17 mouse cellular contexts compared by ENCODE assay signal in genomic region chr5:125507582-125507981, GRCm38 (mm10). TPM values are rescaled to one million over a fixed set of nuclear protein-coding genes. Genes with fewer than 3 reads are reported as not detected.
A peak's percentile ranks its signal among the peaks of the same experiment; 100 is the strongest.
DNase-seq lines count a peak whose midpoint lies in the region; ATAC-seq and TF ChIP-seq lines count a peak whose summit lies in the region.
"Had no signal": no experiment of that assay in that cellular context is flagged by ENCODE, and none has a peak within 500 bp of the region (broad histone marks: within the 10 kb centered on the region; RNA-seq: fewer than 3 reads in every experiment).

No protein-coding gene starts in this region.

- no peaks in the 10 kb centered on the region for H3K9me3 ChIP-seq in intestine, postnatal 0 days (ENCODE audit: control insufficient read depth)
- H3K9me3 ChIP-seq in intestine, embryonic 15.5 days = no peaks in the 10 kb centered on the region
- H3K9me3 ChIP-seq in neural tube, embryonic 15.5 days (replicated peaks) = no peaks in the 10 kb centered on the region
- H3K9me3 ChIP-seq: limb, embryonic 12.5 days; stomach, embryonic 15.5 days had no signal

- no peak overlapping the region for H3K4me2 ChIP-seq in intestine, postnatal 0 days (replicated peaks; ENCODE audit: low read depth)
- H3K4me2 ChIP-seq in intestine, embryonic 15.5 days (replicated peaks) = no peak overlapping the region
- H3K4me2 ChIP-seq in neural tube, embryonic 15.5 days = no peak overlapping the region
- H3K4me2 ChIP-seq: limb, embryonic 12.5 days; stomach, embryonic 15.5 days had no signal

- no peaks in the 10 kb centered on the region for H3K4me1 ChIP-seq in intestine, postnatal 0 days (replicated peaks; ENCODE audit: control insufficient read depth, insufficient read depth, low read length)
- no peaks in the 10 kb centered on the region for H3K4me1 ChIP-seq in intestine, embryonic 15.5 days (replicated peaks)
- H3K4me1 ChIP-seq in neural tube, embryonic 15.5 days = 0 out of 2 replicates have a peak, but pooled peaks cover 6% of the 10 kb centered on the region
- H3K4me1 ChIP-seq: limb, embryonic 12.5 days; stomach, embryonic 15.5 days had no signal

- H3K4me3 ChIP-seq in intestine, postnatal 0 days (ENCODE audit: low read depth, low read length) = no peak overlapping the region
- no peak overlapping the region for H3K4me3 ChIP-seq in intestine, embryonic 15.5 days (replicated peaks)
- H3K4me3 ChIP-seq in neural tube, embryonic 15.5 days (replicated peaks) = no peak overlapping the region
- H3K4me3 ChIP-seq: limb, embryonic 12.5 days; stomach, embryonic 15.5 days had no signal

- H3K36me3 ChIP-seq in intestine, postnatal 0 days (ENCODE audit: control insufficient read depth, insufficient read depth) = peaks cover 74% of the 10 kb centered on the region
- H3K36me3 ChIP-seq in intestine, embryonic 15.5 days = peaks cover 47% of the 10 kb centered on the region
- peaks cover 8% of the 10 kb centered on the region; the same call in 1 of the 2 replicates for H3K36me3 ChIP-seq in splenic B cell, adult 2 months (ENCODE audit: control insufficient read depth, insufficient read depth, low read length, poor library complexity, severe bottlenecking)
- peaks cover 49% of the 10 kb centered on the region for H3K36me3 ChIP-seq in neural tube, embryonic 15.5 days

- H3K27me3 ChIP-seq in intestine, postnatal 0 days (replicated peaks; ENCODE audit: control insufficient read depth, insufficient read depth, low read length) = no peaks in the 10 kb centered on the region
- no peaks in the 10 kb centered on the region for H3K27me3 ChIP-seq in intestine, embryonic 15.5 days (replicated peaks)
- no peaks in the 10 kb centered on the region for H3K27me3 ChIP-seq in splenic B cell, adult 2 months (ENCODE audit: control insufficient read depth, insufficient read depth, low read length, poor library complexity, severe bottlenecking)
- H3K27me3 ChIP-seq in neural tube, embryonic 15.5 days (replicated peaks) = no peaks in the 10 kb centered on the region
- H3K27me3 ChIP-seq: limb, embryonic 12.5 days; stomach, embryonic 15.5 days had no signal

- DNase-seq in retina, postnatal 1 day = peak; percentile 35
- DNase-seq in retina, embryonic 14.5 days (ENCODE audit: low spot score) = no peak
- peak; percentile 63 for DNase-seq in NIH3T3 (ENCODE audit: low read depth)
- peak; percentile 51 for DNase-seq in splenic B cell, adult 2 months (ENCODE audit: low read depth, low spot score)
- DNase-seq in right cerebral cortex, postnatal 25 days = no peak
- DNase-seq: adrenal gland, postnatal 36 days; cerebellum, adult 9-11 months; kidney, adult 18-20 months; right cerebral cortex, postnatal 4 days had no signal

- no peak overlapping the region for H3K9ac ChIP-seq in intestine, postnatal 0 days (ENCODE audit: low read depth, low read length)
- H3K9ac ChIP-seq in intestine, embryonic 15.5 days = no peak overlapping the region
- H3K9ac ChIP-seq in neural tube, embryonic 15.5 days (replicated peaks) = no peak overlapping the region
- H3K9ac ChIP-seq: limb, embryonic 12.5 days; stomach, embryonic 15.5 days had no signal

- H3K27ac ChIP-seq in intestine, postnatal 0 days (ENCODE audit: low read depth, low read length) = no peak overlapping the region
- no peak overlapping the region for H3K27ac ChIP-seq in intestine, embryonic 15.5 days
- no peak overlapping the region for H3K27ac ChIP-seq in neural tube, embryonic 15.5 days (replicated peaks)
- H3K27ac ChIP-seq: limb, embryonic 12.5 days; macrophage; stomach, embryonic 15.5 days had no signal

- 95% methylated on average over 9 of the region's 9 CpGs for WGBS in intestine, postnatal 0 days
- WGBS in intestine, embryonic 15.5 days = 92% methylated on average over 9 of the region's 9 CpGs
- WGBS in neural tube, embryonic 15.5 days = 93% methylated on average over 9 of the region's 9 CpGs

- TF ChIP-seq CTCF in intestine, postnatal 0 days (IDR thresholded peaks at IDR 0.05; ENCODE audit: low read depth) = peak; percentile 43

- peak; percentile 14; the same call in 1 of the 2 replicates for ATAC-seq in intestine, postnatal 0 days
- no peak for ATAC-seq in intestine, embryonic 15.5 days
- no peak for ATAC-seq in neural tube, embryonic 15.5 days (ENCODE audit: low FRiP score)
- ATAC-seq: forebrain, embryonic 14.5 days; midbrain, embryonic 16.5 days had no signal

RNA-seq across cellular contexts. Expression of gene Tmem132b, which starts 24.0 kb away (rescaled TPM):
- polyA plus RNA-seq in intestine, postnatal 0 days (2015; fragmentation: Nextera tagmentation; extraction: Ambion mirVana) = 0.14 and 0.25 TPM in 2 replicates
- polyA plus RNA-seq in intestine, embryonic 15.5 days (2015; fragmentation: Nextera tagmentation; extraction: Ambion mirVana) = 0.25 and 0.28 TPM in 2 replicates
- polyA plus RNA-seq in neural tube, embryonic 15.5 days (2015; fragmentation: Nextera tagmentation; extraction: Ambion mirVana) = 4.9 and 5.6 TPM in 2 replicates
- polyA plus RNA-seq: macrophage had no signal

RNA-seq across cellular contexts. Expression of gene Aacs, which starts 32.0 kb away (rescaled TPM):
- polyA plus RNA-seq in intestine, postnatal 0 days (2015; fragmentation: Nextera tagmentation; extraction: Ambion mirVana) = 13.7 and 14.0 TPM in 2 replicates
- 73.0 and 77.0 TPM in 2 replicates for polyA plus RNA-seq in intestine, embryonic 15.5 days (2015; fragmentation: Nextera tagmentation; extraction: Ambion mirVana)
- 92.1 and 103 TPM in 2 replicates for polyA plus RNA-seq in neural tube, embryonic 15.5 days (2015; fragmentation: Nextera tagmentation; extraction: Ambion mirVana)

Comparison
In these comparisons a context has a peak if more than half of its experiments do, and no peak if none do; other contexts are left out.
1. DNase-seq: peak in retina, postnatal 1 day (single experiment), NIH3T3 (single experiment) and splenic B cell, adult 2 months (single experiment); none in retina, embryonic 14.5 days (single experiment) and right cerebral cortex, postnatal 25 days (single experiment).